Mouse (Mus musculus) bone marrow macrophage, adult 2 months (primary cell): ENCODE measurements around the gene Npas3. TPM values are rescaled to one million over a fixed set of nuclear protein-coding genes. Genes with fewer than 3 reads are reported as not detected.
A peak's percentile ranks its signal among the peaks of the same experiment; 100 is the strongest.
"Not testable (repeated sequence)": the region's sequence is repeated elsewhere in the genome, so short reads cannot be mapped to it uniquely, and the experiment has no call there.

Experiments used
- H3K27ac ChIP-seq: 2 replicates; pipeline ENCODE4 v1.5.1; 2012; ENCODE audit warnings: low read depth, low read length; ENCODE audit not compliant: insufficient read depth
- H3K4me1 ChIP-seq: 2 replicates; pipeline ENCODE4 v1.6.1; 2012; ENCODE audit warnings: low read length; ENCODE audit not compliant: control insufficient read depth, insufficient read depth
- H3K4me3 ChIP-seq: 2 replicates; pipeline ENCODE4 v1.5.1; 2012; ENCODE audit warnings: mild to moderate bottlenecking, low read length, moderate library complexity; ENCODE audit not compliant: insufficient read depth
- CTCF ChIP-seq: IDR thresholded peaks from 2 replicates; pipeline ENCODE4 v1.5.1; 2012; ENCODE audit warnings: low read depth, mild to moderate bottlenecking, low read length, moderate library complexity
- POLR2A ChIP-seq: IDR thresholded peaks from 2 replicates; pipeline ENCODE4 v1.6.1; 2012; ENCODE audit warnings: mild to moderate bottlenecking, low read depth, low read length, borderline replicate concordance
- polyA plus RNA-seq: library from polyadenylated mRNA; stranded (reverse); fragments of >200 nt; gene quantifications from 2 replicates; pipeline ENCODE4 v1.2.4, GENCODE M21; 2012; ENCODE audit not compliant: missing spikeins, insufficient read depth, insufficient read length

Npas3 gene
- polyA plus RNA-seq, 1 experiment = not detected

DNA sequence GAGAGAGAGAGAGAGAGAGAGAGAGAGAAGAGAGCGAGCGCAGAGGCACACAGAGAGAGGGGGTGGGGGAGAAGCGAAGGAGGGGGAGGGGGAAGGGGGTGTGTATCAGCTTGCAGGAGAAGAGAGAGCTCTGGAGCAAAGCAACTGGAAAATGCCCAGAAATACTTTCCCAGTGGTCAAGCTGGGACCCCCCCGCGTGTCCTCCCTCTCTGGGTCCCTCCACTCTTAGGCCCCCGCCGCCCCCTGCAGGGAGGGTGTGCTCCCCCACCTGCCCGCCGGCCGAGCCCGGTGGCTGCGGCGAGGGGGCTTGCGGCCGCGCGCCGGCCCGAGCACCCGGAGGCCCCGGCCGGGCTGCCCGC, 3.7 kb downstream of the Npas3 start:
- Histone ChIP-seq H3K4me1 (no peaks in the 10 kb centered on the region), H3K27ac (no peak overlapping the region), H3K4me3 (no peak overlapping the region)
- TF ChIP-seq CTCF = no peak
- TF ChIP-seq POLR2A = no peak

DNA sequence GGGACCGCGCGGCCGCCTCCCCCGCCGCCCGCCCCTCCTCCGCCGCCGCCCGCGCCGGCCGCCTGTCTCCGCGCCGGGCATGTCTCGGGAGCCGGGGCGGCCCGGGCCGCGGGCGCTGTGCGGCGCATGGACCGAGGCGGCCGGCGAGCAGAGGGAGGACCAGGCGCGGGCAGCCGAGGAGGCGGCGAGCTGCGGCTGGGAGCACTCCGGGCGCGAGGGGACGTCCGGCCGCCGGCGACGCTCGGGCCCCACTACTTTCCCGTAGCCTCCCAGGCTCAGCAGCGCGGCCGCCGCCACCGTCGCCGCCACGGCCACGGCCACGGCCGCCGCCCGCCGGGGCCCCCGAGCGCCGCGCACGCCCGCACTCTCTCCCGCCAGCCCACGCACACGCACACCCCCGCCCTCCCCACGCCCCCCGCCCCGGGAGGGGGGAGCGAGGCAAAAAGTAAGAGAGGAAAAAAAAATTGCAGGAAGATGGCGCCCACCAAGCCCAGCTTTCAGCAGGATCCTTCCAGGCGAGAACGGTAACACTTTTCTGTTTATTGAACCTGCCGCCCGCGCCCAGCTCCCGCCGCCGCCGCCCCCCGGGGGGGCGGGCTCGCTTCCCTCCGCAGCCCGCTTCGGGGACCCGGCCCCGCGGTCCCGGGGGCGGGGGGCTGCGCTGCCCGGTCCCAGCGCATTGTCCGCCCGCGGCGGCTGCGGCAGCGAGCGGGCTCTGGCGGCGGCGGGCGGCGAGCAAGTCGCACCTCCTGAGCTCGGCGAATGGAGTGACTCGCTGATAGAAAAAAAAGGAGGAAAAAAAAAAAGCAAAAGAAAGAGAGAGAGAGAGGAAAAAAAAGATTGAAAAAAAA, 4.3 kb downstream of the Npas3 start:
- Histone ChIP-seq H3K27ac (no peak overlapping the region), H3K4me3 (peak overlapping the region; percentile 41), H3K4me1 (no peaks in the 10 kb centered on the region)
- TF ChIP-seq POLR2A = no peak
- TF ChIP-seq CTCF = no peak

DNA sequence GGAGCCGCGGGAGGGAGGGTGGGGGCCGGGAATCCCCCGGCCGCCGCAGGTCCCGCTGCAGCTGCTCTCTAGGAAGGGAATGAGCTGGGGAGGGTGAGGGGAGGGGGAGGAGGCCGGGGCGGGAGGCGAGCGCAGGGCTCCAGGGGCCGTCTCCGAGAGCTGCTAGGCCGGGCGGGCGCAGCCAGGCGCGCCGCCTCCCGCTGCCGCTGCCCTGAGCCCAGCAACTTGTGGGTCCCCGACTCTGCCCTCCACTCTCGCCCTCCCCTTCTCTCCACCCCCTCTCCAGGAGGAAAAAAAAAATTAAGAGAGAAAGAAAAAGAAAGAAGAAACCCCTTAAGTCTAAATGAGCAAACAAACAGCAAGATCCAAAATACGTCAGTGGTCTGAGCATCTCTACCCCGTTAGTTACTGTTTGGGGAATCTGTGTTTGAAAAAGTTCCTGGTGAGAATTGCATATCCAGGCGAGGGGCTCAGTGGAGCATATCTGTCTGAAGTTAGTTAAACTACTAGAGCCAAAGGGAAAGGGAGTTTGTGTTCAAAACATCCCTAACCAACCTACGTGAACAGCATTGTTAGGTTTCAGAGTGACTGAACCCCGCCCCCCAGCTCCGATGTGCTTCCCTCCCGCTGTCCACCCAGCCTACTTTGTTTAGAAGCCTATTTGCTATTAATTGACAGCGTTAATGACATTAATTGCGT, 5.1 kb downstream of the Npas3 start:
- H3K27ac ChIP-seq = no peak overlapping the region
- H3K4me1 ChIP-seq = no peaks in the 10 kb centered on the region
- no peak overlapping the region for H3K4me3 ChIP-seq
- TF ChIP-seq CTCF = no peak
- TF ChIP-seq POLR2A = no peak

DNA sequence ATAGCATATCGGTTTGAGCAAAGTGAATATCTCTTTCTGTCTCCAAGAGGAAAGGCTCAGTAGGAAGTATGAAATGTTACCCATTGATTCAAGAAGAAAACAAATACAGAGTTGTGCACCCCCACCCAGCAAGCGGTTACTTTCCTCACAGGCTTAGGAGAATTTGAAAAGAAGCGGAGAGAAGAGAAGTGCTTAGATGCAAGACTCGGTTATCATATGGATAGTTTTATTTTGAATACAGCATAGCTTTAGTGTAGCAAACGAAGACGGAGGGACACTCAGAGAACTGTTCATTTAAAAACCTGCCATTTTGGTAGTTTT, 5.6 kb downstream of the Npas3 start:
- TF ChIP-seq POLR2A (no peak), CTCF (no peak)
- Histone ChIP-seq H3K4me1 (no peaks in the 10 kb centered on the region), H3K4me3 (no peak overlapping the region)

DNA sequence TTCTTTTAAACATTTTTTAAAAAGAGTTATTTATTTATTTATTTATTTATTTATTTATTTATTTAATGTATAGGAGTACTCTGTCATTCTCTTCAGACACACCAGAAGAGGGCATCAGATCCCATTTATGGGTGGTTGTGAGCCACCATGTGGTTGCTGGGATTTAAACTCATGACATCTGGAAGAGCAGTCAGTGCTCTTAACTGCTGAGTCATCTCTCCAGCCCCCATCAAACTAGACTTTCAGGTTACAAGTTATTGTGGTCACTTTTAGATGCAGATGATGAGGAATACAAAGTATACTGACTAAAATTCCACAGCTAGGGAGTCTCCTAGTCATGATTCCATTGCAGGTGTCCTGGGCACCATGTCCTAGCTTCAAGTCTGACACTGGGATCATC, 26.0 kb downstream of the Npas3 start:
- H3K4me1 ChIP-seq, H3K4me3 ChIP-seq, H3K27ac ChIP-seq: not testable (repeated sequence)

More for the DNA sequence above, 5.6 kb downstream of the Npas3 start:
- H3K27ac ChIP-seq = no peak overlapping the region

DNA sequence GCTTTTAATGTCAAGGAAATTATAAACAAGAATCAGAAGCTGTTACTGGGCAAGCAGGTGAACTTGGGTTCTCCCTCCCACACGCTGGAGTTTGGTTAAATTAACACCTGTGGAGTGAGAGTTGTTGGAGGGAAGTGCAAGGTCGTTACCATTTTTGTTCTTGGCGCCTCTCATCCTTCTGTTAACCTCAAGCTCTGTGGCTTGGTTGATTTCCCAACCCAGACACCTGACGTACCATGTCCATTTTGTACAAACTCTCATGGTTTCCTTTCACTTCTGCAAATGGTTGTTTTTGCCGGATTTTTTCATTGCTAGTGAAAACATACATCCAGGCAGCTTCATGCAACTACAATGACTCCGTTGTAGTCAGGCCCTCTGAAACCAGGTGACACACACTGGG, 28.9 kb downstream of the Npas3 start:
- no peak overlapping the region for H3K4me3 ChIP-seq
- no peak overlapping the region for H3K27ac ChIP-seq
- no peak for TF ChIP-seq POLR2A
- no peak for TF ChIP-seq CTCF
- no peaks in the 10 kb centered on the region for H3K4me1 ChIP-seq

DNA sequence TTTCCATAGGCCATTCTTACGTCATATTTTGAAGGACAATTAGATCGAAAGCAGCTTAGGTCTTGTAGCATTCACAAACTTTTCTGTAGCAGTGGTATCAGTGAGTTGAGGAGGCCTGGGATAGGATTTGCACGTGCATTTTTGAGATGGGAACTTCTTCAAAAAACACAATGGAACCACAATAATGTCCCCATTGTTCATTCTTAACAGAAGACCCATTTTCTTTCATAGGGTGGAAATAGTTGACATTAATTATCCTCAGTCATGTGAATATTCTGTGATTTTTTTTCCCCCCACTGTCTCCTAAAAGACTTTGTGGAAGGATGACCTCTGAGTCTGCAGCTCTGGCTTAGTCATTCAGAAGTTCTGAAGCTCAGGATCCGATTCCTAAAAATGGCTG, 41.9 kb downstream of the Npas3 start:
- H3K27ac ChIP-seq = no peak overlapping the region
- TF ChIP-seq POLR2A = no peak
- no peak for TF ChIP-seq CTCF
- H3K4me3 ChIP-seq = no peak overlapping the region
- H3K4me1 ChIP-seq = no peaks in the 10 kb centered on the region

DNA sequence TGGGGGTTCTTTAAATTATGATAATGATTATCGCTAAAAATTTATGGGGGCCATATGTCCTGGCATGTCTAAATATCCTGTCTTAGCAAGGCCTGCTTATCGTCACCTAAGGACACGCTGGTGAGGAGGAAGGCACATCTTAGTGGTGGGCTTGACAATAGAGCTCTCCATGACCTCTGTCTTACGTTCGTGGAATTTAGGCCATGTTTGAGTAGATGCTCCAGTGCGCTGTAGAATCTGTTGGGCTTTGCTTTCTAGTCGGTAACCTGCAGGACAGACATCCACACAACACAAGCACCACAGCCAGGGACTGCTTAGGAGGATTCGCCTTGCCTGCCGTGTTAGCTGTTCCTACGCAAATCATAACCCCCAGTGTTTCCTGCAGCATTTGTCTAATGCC, 42.4 kb downstream of the Npas3 start:
- H3K4me1 ChIP-seq = no peaks in the 10 kb centered on the region
- no peak overlapping the region for H3K27ac ChIP-seq
- TF ChIP-seq CTCF (no peak), POLR2A (no peak)
- H3K4me3 ChIP-seq = no peak overlapping the region

DNA sequence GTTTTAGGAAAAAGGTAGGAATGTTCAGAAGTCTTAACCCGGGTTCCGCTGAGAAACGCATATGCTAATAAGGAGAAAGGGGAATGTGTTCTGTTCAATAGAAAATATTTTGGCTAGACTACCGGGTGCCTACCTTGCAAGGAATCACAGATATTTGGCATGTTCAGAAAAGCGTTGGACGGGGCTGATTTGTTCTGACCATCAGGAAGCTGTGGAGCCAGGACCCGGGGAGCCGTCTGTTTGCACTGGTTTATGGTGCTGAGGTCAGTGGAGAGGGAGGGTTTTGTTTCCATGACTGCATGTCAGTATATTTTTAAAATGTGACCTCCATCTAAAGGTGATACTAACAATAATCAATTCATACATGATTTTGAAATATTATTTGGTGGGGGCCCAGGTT, 43.5 kb downstream of the Npas3 start:
- no peak overlapping the region for H3K4me3 ChIP-seq
- no peak for TF ChIP-seq POLR2A
- no peak for TF ChIP-seq CTCF
- no peaks in the 10 kb centered on the region for H3K4me1 ChIP-seq
- no peak overlapping the region for H3K27ac ChIP-seq

DNA sequence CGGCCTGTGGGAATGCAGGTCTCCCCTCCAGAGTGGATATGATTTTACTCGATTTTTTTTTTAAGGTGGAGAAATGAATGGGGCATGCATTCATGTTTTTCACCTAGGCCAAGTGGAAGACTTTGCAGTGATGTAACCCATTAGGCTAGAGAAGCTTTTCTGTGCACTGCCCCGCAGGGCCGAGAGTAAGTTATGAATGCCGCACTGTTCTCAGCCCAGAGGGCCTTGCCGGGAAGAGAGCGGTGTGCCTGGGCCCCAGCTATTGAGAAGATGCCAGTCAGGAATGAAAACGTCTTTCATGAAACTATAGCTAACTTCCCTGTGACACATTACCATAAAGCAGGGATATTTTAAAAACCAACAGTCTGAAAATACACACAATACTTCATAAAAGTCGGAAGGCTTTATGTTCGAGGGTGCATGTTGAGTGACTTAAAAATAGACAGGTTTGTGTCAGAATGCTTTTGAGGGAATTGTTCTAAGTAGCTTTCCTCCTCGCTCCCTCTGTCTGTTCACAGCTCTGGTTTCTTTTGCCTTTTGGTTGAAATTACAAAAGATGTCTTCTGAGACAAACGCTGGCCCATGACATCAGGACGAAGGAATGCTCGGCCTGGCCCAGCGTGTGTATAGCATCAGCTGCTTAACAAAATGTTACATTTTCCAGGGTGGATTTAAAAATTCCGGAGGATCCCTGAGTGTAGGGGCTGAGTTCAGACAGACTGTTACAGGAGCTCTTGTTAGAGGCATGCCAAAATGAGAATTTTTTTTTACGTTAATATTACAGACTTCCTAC, 44.2 kb downstream of the Npas3 start:
- Histone ChIP-seq H3K4me1 (no peaks in the 10 kb centered on the region), H3K4me3 (no peak overlapping the region), H3K27ac (no peak overlapping the region)
- no peak for TF ChIP-seq POLR2A
- no peak for TF ChIP-seq CTCF
